Mouse (Mus musculus): ENCODE data around the gene Rora.

- TF ChIP-seq CTCF (IDR thresholded peaks at IDR 0.05; ENCODE audit: control insufficient read depth, insufficient read depth, insufficient replicate concordance, low read depth, low read length) (no peak), POLR2A (IDR thresholded peaks at IDR 0.05; ENCODE audit: control insufficient read depth, low read depth, low read length) (no peak)
These were observed 450.7 kb downstream of the Rora start for GRCm38 (mm10) chr9:69104321-69104720.
